Mouse (Mus musculus) pancreas, adult 10 weeks (tissue): ENCODE measurements around the gene Ankrd36. TPM values are rescaled to one million over a fixed set of nuclear protein-coding genes. Genes with fewer than 3 reads are reported as not detected.

ENCODE experiments used
- polyA plus RNA-seq: library from polyadenylated mRNA; stranded (reverse); fragments of 350-450 nt; fragmentation: Illumina TruSeq; extraction: RNeasy Lipid Tissue Mini Kit (QIAGEN cat#74804); gene quantifications from one replicate; pipeline ENCODE4 v1.2.3, GENCODE M21; 2015; ENCODE audit warnings: low read depth, low replicate concordance; ENCODE audit not compliant: insufficient read depth

Ankrd36 gene
- not detected for polyA plus RNA-seq

DNA sequence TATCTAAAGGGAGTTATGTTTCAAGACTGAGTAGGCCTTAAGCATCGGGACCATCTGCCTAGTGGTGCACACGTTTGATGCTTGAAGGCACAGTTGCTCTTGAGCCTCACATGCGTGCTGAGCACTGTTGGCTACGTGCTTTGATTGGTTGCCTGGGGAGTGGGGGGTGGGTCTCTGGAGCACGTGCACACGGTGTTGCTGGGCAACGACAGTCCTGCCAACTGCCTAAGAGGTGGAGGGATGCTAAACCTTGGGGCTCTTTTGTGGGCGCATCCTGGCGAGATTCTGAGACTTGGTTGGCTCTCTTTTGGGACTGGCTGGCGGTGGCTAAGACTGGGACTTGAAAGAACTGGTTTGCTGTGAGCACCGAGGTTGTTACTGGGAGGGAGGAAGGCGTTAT, at the start of gene Ankrd36:
Ankrd36 (plus strand) TSS at position 211 of the 400 bp plus-strand sequence.

GRCm38 (mm10) chr11:5520412-5521265, 48.8 kb upstream of the Ankrd36 start, which contains the start of gene Xbp1:
Xbp1 (plus strand) TSS chr11:5520659.

GRCm38 (mm10) chr11:5541799-5542481, 27.5 kb upstream of the Ankrd36 start, which contains the start of gene Ccdc117:
Ccdc117 (minus strand) TSS chr11:5542187.

GRCm38 (mm10) chr11:5715630-5716105, 146.2 kb downstream of the Ankrd36 start, which contains the start of gene Mrps24:
Mrps24 (minus strand) TSS chr11:5715680.

Other genes with a start within 250 kb of the Ankrd36 start
- gene Znrf3, start 124.8 kb upstream of the Ankrd36 start, polyA plus RNA-seq, result 1.1 TPM
- gene Xbp1, start 49.0 kb upstream of the Ankrd36 start, polyA plus RNA-seq, result 186 TPM
- gene Ccdc117, start 27.5 kb upstream of the Ankrd36 start, polyA plus RNA-seq, result 5.5 TPM
- 39.7 TPM for gene Mrps24, start 146.0 kb downstream of the Ankrd36 start, polyA plus RNA-seq
- 4.0 TPM for gene Urgcp, start 192.7 kb downstream of the Ankrd36 start, polyA plus RNA-seq
- 13.0 TPM for gene Dbnl, start 218.8 kb downstream of the Ankrd36 start, polyA plus RNA-seq
- gene Pgam2, start 234.0 kb downstream of the Ankrd36 start, polyA plus RNA-seq, result not detected